Mouse (Mus musculus): ENCODE data around the gene BC004004.

DNA sequence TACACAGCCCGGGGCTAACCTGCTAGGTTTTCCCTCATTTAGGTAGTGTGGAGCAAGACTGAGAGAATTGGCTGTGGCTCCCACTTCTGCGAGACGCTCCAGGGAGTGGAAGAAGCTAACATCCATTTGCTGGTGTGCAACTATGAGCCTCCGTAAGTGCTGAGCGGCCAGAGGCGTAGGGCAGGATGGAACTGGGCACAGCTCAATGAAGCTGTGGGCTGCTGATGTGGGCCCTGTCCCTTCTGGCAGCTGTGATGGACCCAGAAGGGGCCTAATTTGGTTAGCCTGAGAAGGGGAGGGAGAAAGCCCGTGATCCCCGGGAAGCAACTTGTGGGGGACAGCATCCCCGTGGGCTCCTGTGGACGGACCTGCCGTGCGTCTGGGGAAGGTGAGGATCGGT is 57.2 kb downstream of the BC004004 start:
- no peak for TF ChIP-seq CHD1 (IDR thresholded peaks at IDR 0.05; ENCODE audit: low read depth, low read length)
- no peak for TF ChIP-seq CTCF (IDR thresholded peaks at IDR 0.05 in 2 of 3, conservative IDR thresholded peaks at IDR 0.05 in 1 of 3; ENCODE audit: control insufficient read depth in 1 of 3, insufficient read depth in 1 of 3, low read depth in 2 of 3, low read length in 3 of 3, poor library complexity in 1 of 3, severe bottlenecking in 1 of 3)
- TF ChIP-seq GATA1 (IDR thresholded peaks at IDR 0.05; ENCODE audit: low read depth, low read length) = no peak
- no peak for TF ChIP-seq EP300 (IDR thresholded peaks at IDR 0.05; ENCODE audit: low read depth in 1 of 2, low read length in 2 of 2)
- TF ChIP-seq NELFE (IDR thresholded peaks at IDR 0.05; ENCODE audit: low read depth, low read length) = no peak
- no peak for TF ChIP-seq USF1 (IDR thresholded peaks at IDR 0.05; ENCODE audit: low read depth, low read length)
- no peak for TF ChIP-seq ETS1 (IDR thresholded peaks at IDR 0.05; ENCODE audit: low read depth, low read length)
- no peak for TF ChIP-seq POLR2A (IDR thresholded peaks at IDR 0.05; ENCODE audit: control insufficient read depth in 1 of 2, insufficient read depth in 1 of 2, low read depth in 1 of 2, low read length in 2 of 2, poor library complexity in 1 of 2)
- no peak for TF ChIP-seq USF2 (IDR thresholded peaks at IDR 0.05; ENCODE audit: borderline replicate concordance in 1 of 2, insufficient read depth in 1 of 2, low read depth in 1 of 2, low read length in 2 of 2)
- no peak for TF ChIP-seq UBTF (IDR thresholded peaks at IDR 0.05; ENCODE audit: borderline replicate concordance, insufficient read depth, low read depth, low read length)

All from MEL (cell line).